Mouse (Mus musculus) megakaryocyte, embryonic 14.5 days (primary cell): ENCODE measurements around the gene Nrm. TPM values are rescaled to one million over a fixed set of nuclear protein-coding genes. Genes with fewer than 3 reads are reported as not detected.

Source experiments
- H3K27me3 ChIP-seq: replicated peaks from 2 replicates; pipeline ENCODE3; 2012; ENCODE audit warnings: inconsistent platforms
- H3K36me3 ChIP-seq: replicated peaks from 2 replicates; pipeline ENCODE3; 2012; ENCODE audit warnings: low read length, inconsistent platforms, mixed read lengths
- H3K4me1 ChIP-seq: 2 replicates; pipeline ENCODE4 v1.6.1; 2012; ENCODE audit warnings: inconsistent platforms
- H3K4me3 ChIP-seq: replicated peaks from 2 replicates; pipeline ENCODE3; 2012; ENCODE audit warnings: moderate library complexity, mild to moderate bottlenecking, inconsistent platforms
- H3K9me3 ChIP-seq: 2 replicates; pipeline ENCODE4 v1.6.1; 2012; ENCODE audit warnings: inconsistent platforms
- FLI1 ChIP-seq: IDR thresholded peaks from 2 replicates; pipeline ENCODE4 v1.6.1; 2012; ENCODE audit warnings: low read length, inconsistent platforms, mixed read lengths
- GATA1 ChIP-seq: IDR thresholded peaks from 3 replicates; pipeline ENCODE4 v1.6.1; 2012; ENCODE audit warnings: mixed read lengths, low read length, inconsistent platforms, borderline replicate concordance
- polyA plus RNA-seq: library from polyadenylated mRNA; stranded (reverse); fragments of >175 nt; gene quantifications from 2 replicates; pipeline ENCODE4 v1.2.3, GENCODE M21; 2012; ENCODE audit warnings: low replicate concordance; ENCODE audit not compliant: insufficient read depth

Nrm gene
- polyA plus RNA-seq, 1 experiment: 5.6 TPM

GRCm38 (mm10) chr17:35841076-35841950 is 19.8 kb upstream of the Nrm start, which contains the start of gene Mdc1:
Gene Mdc1 (plus strand): TSS chr17:35841515.
- Histone ChIP-seq H3K36me3 (peaks cover 27% of the 10 kb centered on the region), H3K27me3 (no peaks in the 10 kb centered on the region), H3K4me3 (peak within 1 kb of the TSS; percentile 92), H3K4me1 (peaks cover 37% of the 10 kb centered on the region), H3K9me3 (no peaks in the 10 kb centered on the region)
- TF ChIP-seq GATA1 (no peak), FLI1 (peak; percentile 37; the same call in 1 of the 2 replicates)

GRCm38 (mm10) chr17:35842006-35842405 is 19.1 kb upstream of the Nrm start:
- H3K27me3 ChIP-seq: no peaks in the 10 kb centered on the region

GRCm38 (mm10) chr17:35843514-35843913 is 17.6 kb upstream of the Nrm start:
- peaks cover 41% of the 10 kb centered on the region for H3K36me3 ChIP-seq
- peaks cover 45% of the 10 kb centered on the region for H3K4me1 ChIP-seq

More at GRCm38 (mm10) chr17:35842006-35842405, 19.1 kb upstream of the Nrm start:
- TF ChIP-seq FLI1 (no peak), GATA1 (no peak)
- H3K36me3 ChIP-seq: peaks cover 26% of the 10 kb centered on the region
- H3K9me3 ChIP-seq: no peaks in the 10 kb centered on the region
- peak overlapping the region; percentile 92 for H3K4me3 ChIP-seq
- H3K4me1 ChIP-seq: peaks cover 30% of the 10 kb centered on the region

GRCm38 (mm10) chr17:35848112-35848511 is 13.0 kb upstream of the Nrm start:
- TF ChIP-seq FLI1 (no peak), GATA1 (no peak)
- peaks cover 34% of the 10 kb centered on the region for H3K4me1 ChIP-seq
- peaks cover 85% of the 10 kb centered on the region for H3K36me3 ChIP-seq
- H3K4me3 ChIP-seq: no peak overlapping the region
- no peaks in the 10 kb centered on the region for H3K27me3 ChIP-seq
- no peaks in the 10 kb centered on the region for H3K9me3 ChIP-seq

More at GRCm38 (mm10) chr17:35843514-35843913, 17.6 kb upstream of the Nrm start:
- Histone ChIP-seq H3K27me3 (no peaks in the 10 kb centered on the region), H3K4me3 (no peak overlapping the region), H3K9me3 (no peaks in the 10 kb centered on the region)
- TF ChIP-seq FLI1 (no peak), GATA1 (no peak)

- no peak overlapping the region for H3K4me3 ChIP-seq
- peaks cover 89% of the 10 kb centered on the region for H3K36me3 ChIP-seq
- no peak for TF ChIP-seq FLI1
- H3K4me1 ChIP-seq: peaks cover 48% of the 10 kb centered on the region
- H3K9me3 ChIP-seq: no peaks in the 10 kb centered on the region
- no peaks in the 10 kb centered on the region for H3K27me3 ChIP-seq
Measured at GRCm38 (mm10) chr17:35850974-35851373, 10.1 kb upstream of the Nrm start.

- Histone ChIP-seq H3K27me3 (peaks cover 15% of the 10 kb centered on the region), H3K36me3 (peaks cover 45% of the 10 kb centered on the region), H3K4me3 (no peak overlapping the region), H3K9me3 (no peaks in the 10 kb centered on the region), H3K4me1 (peaks cover 72% of the 10 kb centered on the region)
- TF ChIP-seq GATA1 (no peak), FLI1 (no peak)
Measured at GRCm38 (mm10) chr17:35859371-35859770, 1.7 kb upstream of the Nrm start.

- TF ChIP-seq GATA1: no peak
- peaks cover 19% of the 10 kb centered on the region for H3K27me3 ChIP-seq
- no peak overlapping the region for H3K4me3 ChIP-seq
- peaks cover 40% of the 10 kb centered on the region for H3K36me3 ChIP-seq
- no peaks in the 10 kb centered on the region for H3K9me3 ChIP-seq
- H3K4me1 ChIP-seq: peaks cover 72% of the 10 kb centered on the region
Measured at GRCm38 (mm10) chr17:35859835-35860234, 1.3 kb upstream of the Nrm start.

- TF ChIP-seq FLI1: no peak
- TF ChIP-seq GATA1: no peak
- peaks cover 35% of the 10 kb centered on the region for H3K36me3 ChIP-seq
Measured at GRCm38 (mm10) chr17:35860831-35861197, 304 bp upstream of the Nrm start.

GRCm38 (mm10) chr17:35864832-35865353 is 3.8 kb downstream of the Nrm start:
- H3K9me3 ChIP-seq: no peaks in the 10 kb centered on the region
- H3K27me3 ChIP-seq: peaks cover 19% of the 10 kb centered on the region
- H3K4me3 ChIP-seq: peak overlapping the region; percentile 97
- TF ChIP-seq FLI1 (no peak), GATA1 (no peak)
- H3K4me1 ChIP-seq: peaks cover 86% of the 10 kb centered on the region
- H3K36me3 ChIP-seq: peaks cover 1% of the 10 kb centered on the region

More at GRCm38 (mm10) chr17:35860831-35861197, 304 bp upstream of the Nrm start:
- Histone ChIP-seq H3K9me3 (no peaks in the 10 kb centered on the region), H3K4me3 (peak overlapping the region; percentile 96), H3K4me1 (peaks cover 75% of the 10 kb centered on the region), H3K27me3 (peaks cover 19% of the 10 kb centered on the region)

- Histone ChIP-seq H3K4me3 (peak within 1 kb of the TSS; percentile 97), H3K4me1 (peaks cover 87% of the 10 kb centered on the region)
- TF ChIP-seq GATA1: no peak
- no peak for TF ChIP-seq FLI1
Measured at GRCm38 (mm10) chr17:35865481-35866280, 4.6 kb downstream of the Nrm start, which contains the start of gene Ppp1r18. Gene Ppp1r18 (plus strand): TSS chr17:35865593.

More at GRCm38 (mm10) chr17:35865481-35866280, 4.6 kb downstream of the Nrm start, which contains the start of gene Ppp1r18:
- Histone ChIP-seq H3K36me3 (no peaks in the 10 kb centered on the region), H3K27me3 (peaks cover 19% of the 10 kb centered on the region), H3K9me3 (no peaks in the 10 kb centered on the region)
